Comparison of ENCODE assay signal across 8 mouse cellular contexts in genomic region chr19:26604755-26605300, GRCm38 (mm10). TPM values are rescaled to one million over a fixed set of nuclear protein-coding genes. Genes with fewer than 3 reads are reported as not detected.
DNase-seq lines count a peak whose midpoint lies in the region; ATAC-seq lines count a peak whose summit lies in the region.

Gene Smarca2, plus strand, starts transcription at chr19:26605050.

- no peaks in the 10 kb centered on the region for H3K36me3 ChIP-seq in hindbrain, embryonic 14.5 days (replicated peaks; ENCODE audit: control insufficient read depth, insufficient read depth)

- H3K27me3 ChIP-seq in hindbrain, embryonic 14.5 days (ENCODE audit: control insufficient read depth, insufficient read depth, low read length), result peaks cover 31% of the 10 kb centered on the region

- peaks cover 16% of the 10 kb centered on the region for H3K4me1 ChIP-seq in hindbrain, embryonic 14.5 days (replicated peaks; ENCODE audit: control insufficient read depth, insufficient read depth, low read length)

- under 1% methylated on average over 45 of the region's 45 CpGs for WGBS in hindbrain, embryonic 14.5 days

- ATAC-seq in hindbrain, embryonic 14.5 days (ENCODE audit: low FRiP score), result peak; percentile 98

- H3K9me3 ChIP-seq in hindbrain, embryonic 14.5 days (ENCODE audit: control insufficient read depth, low read length), result no peaks in the 10 kb centered on the region

- DNase-seq in R1 (ENCODE audit: low read depth, low spot score), result peak; percentile 91
- DNase-seq in cerebellum, postnatal 36 days, result peak; percentile 96 to 99
- peak; percentile 97 to 98 for DNase-seq in frontal cortex, postnatal 36 days (ENCODE audit: low spot score in 2 of 2)
- DNase-seq in hindbrain, embryonic 14.5 days (ENCODE audit: low spot score), result peak; percentile 91
- DNase-seq in layer of hippocampus, postnatal 36 days, result peak; percentile 98
- peak; percentile 98 for DNase-seq in lung, postnatal 25 days (ENCODE audit: low spot score)
- DNase-seq in retina, adult 2 months (ENCODE audit: low read depth, low spot score), result peak; percentile 87
- peak; percentile 97 for DNase-seq in thymus, postnatal 25 days

- peak within 1 kb of the TSS; percentile 71 for H3K9ac ChIP-seq in hindbrain, embryonic 14.5 days

- H3K27ac ChIP-seq in hindbrain, embryonic 14.5 days, result peak within 1 kb of the TSS; percentile 77

- peak within 1 kb of the TSS; percentile 98 for H3K4me2 ChIP-seq in hindbrain, embryonic 14.5 days (replicated peaks)

- peak within 1 kb of the TSS; percentile 67 for H3K4me3 ChIP-seq in hindbrain, embryonic 14.5 days (replicated peaks; ENCODE audit: low read length)

RNA-seq across cellular contexts. Expression of gene Smarca2, which starts in this region (rescaled TPM):
- 89.5 and 90.7 TPM in 2 replicates for polyA plus RNA-seq in hindbrain, embryonic 14.5 days (2014; fragmentation: Nextera tagmentation; extraction: Ambion mirVana)
- 100 to 1,000 TPM; 221 to 231 TPM for total RNA-seq in layer of hippocampus, postnatal 36 days (2021)

Comparison
In these comparisons a context has a peak if more than half of its experiments do, and no peak if none do; other contexts are left out.
1. Peak in every context shown above with its lines: DNase-seq, ATAC-seq, H3K4me3 ChIP-seq and H3K27ac ChIP-seq.